Mouse (Mus musculus): ENCODE measurements around the gene Ly6g6e. TPM values are rescaled to one million over a fixed set of nuclear protein-coding genes. Genes with fewer than 3 reads are reported as not detected.

Ly6g6e gene
- polyA plus RNA-seq, 1 experiment, result 27.5 TPM

DNA sequence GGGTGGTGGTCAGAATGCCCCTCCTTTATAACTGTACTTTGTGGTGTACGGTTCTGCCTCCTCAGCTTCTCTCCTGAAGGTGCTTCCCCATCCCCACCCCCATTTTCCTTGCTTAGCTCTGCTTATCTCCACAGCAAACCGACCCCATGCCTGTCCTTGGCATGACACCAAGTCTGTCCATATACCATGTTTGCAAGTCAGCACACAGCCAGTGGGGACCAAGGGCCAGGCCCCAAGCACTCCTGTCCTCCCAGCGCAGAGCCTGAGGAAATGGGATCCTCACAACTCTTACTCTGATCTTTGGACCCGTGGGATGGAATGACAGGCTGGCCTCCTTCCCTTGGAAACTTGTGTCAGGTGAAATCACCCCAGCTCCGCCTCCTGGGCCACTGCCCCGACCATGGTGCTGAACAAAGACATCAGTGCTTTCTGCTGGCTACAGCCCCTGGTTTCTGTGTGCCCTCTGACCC is 26.6 kb downstream of the Ly6g6e start:
- no peaks in the 10 kb centered on the region for H3K27me3 ChIP-seq (ENCODE audit: control insufficient read depth, insufficient read depth, low read length, poor library complexity, severe bottlenecking)
- no peak overlapping the region for H3K27ac ChIP-seq (ENCODE audit: insufficient read depth, low read length)
- H3K4me3 ChIP-seq (ENCODE audit: low read depth, low read length), result no peak overlapping the region
- no peaks in the 10 kb centered on the region for H3K4me1 ChIP-seq (ENCODE audit: control insufficient read depth, insufficient read depth, low read length)
- no peak overlapping the region for H3K9ac ChIP-seq (ENCODE audit: low read depth, poor library complexity, severe bottlenecking)
- no peaks in the 10 kb centered on the region for H3K36me3 ChIP-seq (ENCODE audit: control insufficient read depth, insufficient read depth, low read length, poor library complexity, severe bottlenecking)
- TF ChIP-seq EP300 (IDR thresholded peaks at IDR 0.05; ENCODE audit: insufficient read depth, low read depth, low read length) (no peak), POLR2A (IDR thresholded peaks at IDR 0.05; ENCODE audit: insufficient read depth, low read length) (no peak), CTCF (IDR thresholded peaks at IDR 0.05; ENCODE audit: low read depth, low read length) (no peak)
- no peaks in the 10 kb centered on the region for H3K9me3 ChIP-seq (replicated peaks; ENCODE audit: control insufficient read depth, insufficient read depth, low read length, poor library complexity, severe bottlenecking)

DNA sequence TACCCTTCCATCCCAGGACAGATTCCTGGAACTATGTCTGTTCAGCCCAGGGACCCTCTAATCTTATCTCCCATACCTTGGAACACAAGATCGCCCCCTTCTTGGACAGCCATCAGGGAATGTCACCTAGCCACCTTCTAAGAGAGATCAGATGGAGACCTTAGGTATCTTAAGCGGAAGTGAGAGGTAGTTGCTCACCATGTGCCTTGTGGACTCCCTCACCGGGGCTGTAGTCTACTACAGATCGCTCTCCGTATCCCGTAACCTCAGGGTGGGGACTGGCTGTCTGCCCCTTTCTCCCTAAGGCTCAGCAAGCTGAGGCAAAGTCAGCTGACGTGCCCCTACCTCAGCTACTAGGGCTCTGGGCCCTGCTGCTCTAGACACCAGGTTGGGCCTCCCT is 27.4 kb downstream of the Ly6g6e start:
- no peaks in the 10 kb centered on the region for H3K9me3 ChIP-seq (replicated peaks; ENCODE audit: control insufficient read depth, insufficient read depth, low read length, poor library complexity, severe bottlenecking)
- H3K27me3 ChIP-seq (ENCODE audit: control insufficient read depth, insufficient read depth, low read length, poor library complexity, severe bottlenecking), result no peaks in the 10 kb centered on the region
- no peak overlapping the region for H3K27ac ChIP-seq (ENCODE audit: insufficient read depth, low read length)
- TF ChIP-seq EP300 (IDR thresholded peaks at IDR 0.05; ENCODE audit: insufficient read depth, low read depth, low read length), result no peak
- no peak for TF ChIP-seq POLR2A (IDR thresholded peaks at IDR 0.05; ENCODE audit: insufficient read depth, low read length)
- no peak for TF ChIP-seq CTCF (IDR thresholded peaks at IDR 0.05; ENCODE audit: low read depth, low read length)
- H3K4me3 ChIP-seq (ENCODE audit: low read depth, low read length), result no peak overlapping the region
- H3K36me3 ChIP-seq (ENCODE audit: control insufficient read depth, insufficient read depth, low read length, poor library complexity, severe bottlenecking), result no peaks in the 10 kb centered on the region
- H3K9ac ChIP-seq (ENCODE audit: low read depth, poor library complexity, severe bottlenecking), result no peak overlapping the region
- H3K4me1 ChIP-seq (ENCODE audit: control insufficient read depth, insufficient read depth, low read length), result no peaks in the 10 kb centered on the region

- TF ChIP-seq POLR2A (IDR thresholded peaks at IDR 0.05; ENCODE audit: insufficient read depth, low read length) (no peak), CTCF (IDR thresholded peaks at IDR 0.05; ENCODE audit: low read depth, low read length) (no peak), EP300 (IDR thresholded peaks at IDR 0.05; ENCODE audit: insufficient read depth, low read depth, low read length) (no peak)
- Histone ChIP-seq H3K4me3 (ENCODE audit: low read depth, low read length) (no peak overlapping the region), H3K36me3 (ENCODE audit: control insufficient read depth, insufficient read depth, low read length, poor library complexity, severe bottlenecking) (no peaks in the 10 kb centered on the region), H3K9ac (ENCODE audit: low read depth, poor library complexity, severe bottlenecking) (no peak overlapping the region), H3K9me3 (replicated peaks; ENCODE audit: control insufficient read depth, insufficient read depth, low read length, poor library complexity, severe bottlenecking) (no peaks in the 10 kb centered on the region), H3K27ac (ENCODE audit: insufficient read depth, low read length) (no peak overlapping the region), H3K4me1 (ENCODE audit: control insufficient read depth, insufficient read depth, low read length) (no peaks in the 10 kb centered on the region), H3K27me3 (ENCODE audit: control insufficient read depth, insufficient read depth, low read length, poor library complexity, severe bottlenecking) (no peaks in the 10 kb centered on the region)
Measured at GRCm38 (mm10) chr17:35104754-35105153, 28.1 kb downstream of the Ly6g6e start.

- Histone ChIP-seq H3K9ac (ENCODE audit: low read depth, poor library complexity, severe bottlenecking) (no peak overlapping the region), H3K27me3 (ENCODE audit: control insufficient read depth, insufficient read depth, low read length, poor library complexity, severe bottlenecking) (no peaks in the 10 kb centered on the region), H3K9me3 (replicated peaks; ENCODE audit: control insufficient read depth, insufficient read depth, low read length, poor library complexity, severe bottlenecking) (no peaks in the 10 kb centered on the region), H3K36me3 (ENCODE audit: control insufficient read depth, insufficient read depth, low read length, poor library complexity, severe bottlenecking) (no peaks in the 10 kb centered on the region), H3K4me1 (ENCODE audit: control insufficient read depth, insufficient read depth, low read length) (no peaks in the 10 kb centered on the region), H3K27ac (ENCODE audit: insufficient read depth, low read length) (no peak overlapping the region), H3K4me3 (ENCODE audit: low read depth, low read length) (no peak overlapping the region)
- TF ChIP-seq POLR2A (IDR thresholded peaks at IDR 0.05; ENCODE audit: insufficient read depth, low read length) (no peak), CTCF (IDR thresholded peaks at IDR 0.05; ENCODE audit: low read depth, low read length) (peak; percentile 75)
Measured at GRCm38 (mm10) chr17:35105740-35106389, 29.2 kb downstream of the Ly6g6e start.

- H3K9ac ChIP-seq (ENCODE audit: low read depth, poor library complexity, severe bottlenecking), result no peak overlapping the region
- no peaks in the 10 kb centered on the region for H3K27me3 ChIP-seq (ENCODE audit: control insufficient read depth, insufficient read depth, low read length, poor library complexity, severe bottlenecking)
- H3K36me3 ChIP-seq (ENCODE audit: control insufficient read depth, insufficient read depth, low read length, poor library complexity, severe bottlenecking), result no peaks in the 10 kb centered on the region
- TF ChIP-seq POLR2A (IDR thresholded peaks at IDR 0.05; ENCODE audit: insufficient read depth, low read length) (no peak), CTCF (IDR thresholded peaks at IDR 0.05; ENCODE audit: low read depth, low read length) (no peak), EP300 (IDR thresholded peaks at IDR 0.05; ENCODE audit: insufficient read depth, low read depth, low read length) (no peak)
- H3K27ac ChIP-seq (ENCODE audit: insufficient read depth, low read length), result no peak overlapping the region
- no peaks in the 10 kb centered on the region for H3K9me3 ChIP-seq (replicated peaks; ENCODE audit: control insufficient read depth, insufficient read depth, low read length, poor library complexity, severe bottlenecking)
- H3K4me3 ChIP-seq (ENCODE audit: low read depth, low read length), result no peak overlapping the region
- no peaks in the 10 kb centered on the region for H3K4me1 ChIP-seq (ENCODE audit: control insufficient read depth, insufficient read depth, low read length)
Measured at GRCm38 (mm10) chr17:35106522-35106921, 29.8 kb downstream of the Ly6g6e start.

DNA sequence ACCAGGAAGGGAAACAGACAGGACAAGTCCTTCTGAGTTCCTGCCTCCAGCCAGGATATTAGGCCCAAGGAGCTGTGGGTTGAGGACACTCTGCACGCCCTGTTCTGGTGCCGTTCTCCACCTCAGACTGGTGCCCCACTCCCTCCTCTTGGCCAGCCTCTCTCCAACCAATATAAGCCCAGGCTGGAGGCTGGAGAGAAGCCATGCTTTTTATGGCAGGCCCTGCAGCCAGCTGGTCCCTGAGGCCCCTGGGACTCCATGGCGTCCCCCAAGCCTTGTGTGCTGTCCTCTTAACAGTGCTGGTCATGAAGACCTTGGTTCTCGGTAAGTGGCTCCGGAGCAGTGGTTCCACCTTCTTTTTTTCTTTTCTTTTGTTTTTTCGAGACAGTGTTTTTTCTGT is 31.4 kb downstream of the Ly6g6e start, which contains the start of gene Ly6g5c:
TSS of gene Ly6g5c (plus strand) at position 183 of the 400 bp plus-strand sequence.
- TF ChIP-seq EP300 (IDR thresholded peaks at IDR 0.05; ENCODE audit: insufficient read depth, low read depth, low read length) (no peak), CTCF (IDR thresholded peaks at IDR 0.05; ENCODE audit: low read depth, low read length) (no peak), POLR2A (IDR thresholded peaks at IDR 0.05; ENCODE audit: insufficient read depth, low read length) (no peak)
- Histone ChIP-seq H3K9ac (ENCODE audit: low read depth, poor library complexity, severe bottlenecking) (no peak within 1 kb of the TSS), H3K36me3 (ENCODE audit: control insufficient read depth, insufficient read depth, low read length, poor library complexity, severe bottlenecking) (no peaks in the 10 kb centered on the region), H3K27me3 (ENCODE audit: control insufficient read depth, insufficient read depth, low read length, poor library complexity, severe bottlenecking) (no peaks in the 10 kb centered on the region), H3K27ac (ENCODE audit: insufficient read depth, low read length) (no peak within 1 kb of the TSS), H3K4me3 (ENCODE audit: low read depth, low read length) (no peak within 1 kb of the TSS), H3K4me1 (ENCODE audit: control insufficient read depth, insufficient read depth, low read length) (no peaks in the 10 kb centered on the region), H3K9me3 (replicated peaks; ENCODE audit: control insufficient read depth, insufficient read depth, low read length, poor library complexity, severe bottlenecking) (no peaks in the 10 kb centered on the region)
